Mouse (Mus musculus) midbrain, embryonic 14.5 days (tissue): Measurements from ENCODE around the gene Nsun4. TPM values are rescaled to one million over a fixed set of nuclear protein-coding genes. Genes with fewer than 3 reads are reported as not detected.

Experiments used
- ATAC-seq: fragments of 200-750 bp; cut with Nextera tagmentation; 2 replicates; pipeline ENCODE4 v1.8.0; 2017; ENCODE audit warnings: moderate number of reproducible peaks, moderate library complexity; ENCODE audit not compliant: low FRiP score, low TSS enrichment
- DNase-seq: peaks from one replicate; pipeline ENCODE4 v3.0.0-alpha.2; 2015
- H3K27ac ChIP-seq: fragments of 300-500 bp; sonication (generic); replicated peaks from 2 replicates; pipeline ENCODE4 v1.5.1; 2014; ENCODE audit warnings: mild to moderate bottlenecking, low read depth, low read length, moderate library complexity
- H3K27me3 ChIP-seq: fragments of 300-500 bp; sonication (generic); 2 replicates; pipeline ENCODE4 v1.6.1; 2014; ENCODE audit warnings: low read length, control low read depth, mixed read lengths; ENCODE audit not compliant: control insufficient read depth, insufficient read depth
- H3K36me3 ChIP-seq: fragments of 300-500 bp; sonication (generic); 2 replicates; pipeline ENCODE4 v1.6.1; 2014; ENCODE audit warnings: low read length, control low read depth; ENCODE audit not compliant: control insufficient read depth, insufficient read depth
- H3K4me1 ChIP-seq: fragments of 300-500 bp; sonication (generic); 2 replicates; pipeline ENCODE4 v1.6.1; 2014; ENCODE audit warnings: mild to moderate bottlenecking, antibody characterized with exemption, low read length, control low read depth; ENCODE audit not compliant: control insufficient read depth, insufficient read depth
- H3K4me2 ChIP-seq: fragments of 300-500 bp; sonication (generic); 2 replicates; pipeline ENCODE4 v1.6.1; 2014; ENCODE audit warnings: mild to moderate bottlenecking, low read length, moderate library complexity
- H3K4me3 ChIP-seq: fragments of 300-500 bp; sonication (generic); replicated peaks from 2 replicates; pipeline ENCODE4 v1.5.1; 2014; ENCODE audit warnings: low read depth, low read length
- H3K9ac ChIP-seq: fragments of 300-500 bp; sonication (generic); replicated peaks from 2 replicates; pipeline ENCODE4 v1.6.1; 2014; ENCODE audit warnings: mild to moderate bottlenecking, low read length, moderate library complexity
- H3K9me3 ChIP-seq: fragments of 300-500 bp; sonication (generic); 2 replicates; pipeline ENCODE4 v1.6.1; 2016; ENCODE audit warnings: low read length, control low read depth, mixed read lengths; ENCODE audit not compliant: control insufficient read depth
- WGBS: fragments of 180-500 bp; shearing (Covaris S2); extraction: QIAGEN DNeasy Blood & Tissue Kit; methylation state at CpG from one replicate; pipeline ENCODE4 v1.1.7; 2014; 5-methylcytosine and 5-hydroxymethylcytosine counted together
- polyA plus RNA-seq: library from polyadenylated mRNA; unstranded; fragments of >200 nt; fragmentation: Nextera tagmentation; extraction: Ambion mirVana; gene quantifications from 2 replicates; pipeline ENCODE4 v1.2.1, GENCODE M21; 2014

Nsun4 gene
- polyA plus RNA-seq, 1 experiment from 2014 or later, result 13.6 TPM

DNA sequence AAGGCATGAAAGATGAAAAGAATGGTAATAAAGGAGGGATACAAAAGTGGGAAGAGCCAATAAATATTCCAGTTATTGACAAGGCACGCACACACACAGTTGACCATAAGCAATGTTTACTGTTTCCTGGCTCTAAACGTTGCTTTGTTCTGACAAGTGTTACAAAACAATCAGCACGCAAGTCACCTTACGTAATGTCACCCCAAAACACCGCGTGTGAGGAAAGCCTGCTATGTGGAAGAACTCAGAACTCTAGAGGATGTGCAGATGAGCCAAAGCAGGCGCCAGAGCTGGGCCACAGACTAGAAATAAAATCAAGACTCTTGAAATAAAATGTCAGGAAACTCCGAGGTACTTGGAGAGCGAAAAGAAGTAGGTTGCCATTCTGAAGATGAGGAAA, 20.8 kb downstream of the Nsun4 start:
- no peak for DNase-seq
- no peaks in the 10 kb centered on the region for H3K4me1 ChIP-seq
- no peaks in the 10 kb centered on the region for H3K9me3 ChIP-seq
- H3K4me2 ChIP-seq, result no peak overlapping the region
- H3K36me3 ChIP-seq, result peaks cover 20% of the 10 kb centered on the region
- 89% methylated on average over 9 of the region's 9 CpGs for WGBS
- H3K4me3 ChIP-seq, result no peak overlapping the region
- no peak overlapping the region for H3K9ac ChIP-seq
- no peak for ATAC-seq
- no peak overlapping the region for H3K27ac ChIP-seq
- H3K27me3 ChIP-seq, result no peaks in the 10 kb centered on the region

DNA sequence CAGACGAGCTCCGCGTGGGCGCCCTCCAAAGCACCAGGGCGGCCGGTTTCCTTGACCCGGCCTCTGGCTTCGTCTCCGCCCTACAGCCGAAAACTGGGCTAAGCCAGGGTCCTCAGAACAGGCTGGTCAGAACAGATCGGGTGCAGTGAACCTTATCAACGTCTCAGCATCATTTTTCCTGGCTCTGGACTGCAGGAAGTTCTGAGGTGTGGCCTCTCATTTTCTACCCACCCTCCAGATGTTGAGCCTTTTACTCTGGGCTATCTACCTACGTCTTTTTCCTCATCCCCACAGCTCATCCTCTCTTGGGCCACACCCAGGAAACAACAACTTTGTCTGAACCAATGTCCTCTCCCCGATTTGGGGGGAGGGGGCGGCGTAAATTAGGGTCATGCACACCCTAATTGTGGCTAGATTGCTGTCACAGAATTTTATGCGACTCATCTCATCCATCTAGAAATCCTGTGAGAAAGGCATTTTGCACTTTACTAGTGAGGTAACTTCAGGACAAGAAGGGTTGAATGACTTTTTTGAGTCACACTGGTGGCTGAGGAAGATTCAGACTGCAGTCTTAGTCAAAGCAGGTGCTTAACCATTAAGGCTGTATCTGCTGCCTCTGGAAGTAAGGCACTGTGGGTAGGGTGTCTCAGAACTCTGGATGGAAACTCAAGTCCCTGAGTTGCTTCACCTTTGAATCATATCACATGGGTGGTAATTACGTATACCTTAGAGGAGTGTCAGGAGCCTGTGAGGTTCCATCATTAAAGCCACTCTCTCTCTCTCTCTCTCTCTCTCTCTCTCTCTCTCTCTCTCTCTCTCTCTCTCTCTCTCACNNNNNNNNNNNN, 35.6 kb downstream of the Nsun4 start, which contains the start of gene Faah:
TSS of gene Faah (minus strand) at position 25 of the 845 bp plus-strand sequence.
- H3K4me3 ChIP-seq, result peak within 1 kb of the TSS; percentile 65
- peak within 1 kb of the TSS; percentile 94 for H3K4me2 ChIP-seq
- peak within 1 kb of the TSS; percentile 81 for H3K9ac ChIP-seq
- WGBS, result 11% methylated on average over 16 of the region's 18 CpGs
- no peaks in the 10 kb centered on the region for H3K9me3 ChIP-seq
- DNase-seq, result no peak
- no peaks in the 10 kb centered on the region for H3K36me3 ChIP-seq
- H3K4me1 ChIP-seq, result 0 out of 2 replicates have a peak, but pooled peaks cover 10% of the 10 kb centered on the region
- H3K27ac ChIP-seq, result peak within 1 kb of the TSS; percentile 76
- peaks cover 32% of the 10 kb centered on the region; the same call in 1 of the 2 replicates for H3K27me3 ChIP-seq
- peak; percentile 71 for ATAC-seq

DNA sequence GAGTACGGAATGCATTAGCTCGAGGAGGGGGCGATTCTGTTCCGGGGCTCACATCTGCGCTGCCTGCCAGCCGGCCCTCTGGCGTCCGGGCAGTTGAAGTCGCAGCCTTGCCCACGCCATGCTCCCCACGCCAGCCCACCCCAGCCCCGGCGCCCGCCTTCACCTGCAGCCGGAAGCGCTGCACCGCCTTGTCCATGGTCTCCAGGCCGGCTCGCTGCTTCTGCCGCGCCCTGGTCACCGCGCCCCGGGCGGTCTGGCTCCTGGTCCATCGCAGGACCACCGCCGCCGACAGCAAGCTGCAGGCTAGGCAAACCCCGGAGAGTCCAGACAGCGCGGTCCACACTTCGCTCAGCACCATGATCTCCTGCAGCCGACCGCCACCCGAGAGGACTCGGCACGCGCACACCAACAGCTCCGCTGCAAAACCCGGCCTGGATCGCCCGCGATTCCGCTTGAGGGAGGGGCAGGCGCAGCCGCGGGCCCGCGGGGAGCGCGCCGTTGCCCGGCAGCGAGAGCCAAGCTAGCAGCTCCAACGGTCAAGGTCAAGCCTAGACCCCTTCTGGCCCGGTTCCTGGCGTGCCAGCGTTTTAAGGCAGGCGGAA, 36.3 kb downstream of the Nsun4 start:
- Histone ChIP-seq H3K27ac (peak overlapping the region; percentile 76), H3K36me3 (no peaks in the 10 kb centered on the region), H3K27me3 (peaks cover 32% of the 10 kb centered on the region; the same call in 1 of the 2 replicates), H3K4me1 (0 out of 2 replicates have a peak, but pooled peaks cover 10% of the 10 kb centered on the region), H3K4me2 (peak overlapping the region; percentile 94), H3K9me3 (no peaks in the 10 kb centered on the region), H3K4me3 (peak overlapping the region; percentile 65), H3K9ac (peak overlapping the region; percentile 81)
- ATAC-seq (peak; percentile 87), DNase-seq (peak; percentile 87)
- under 1% methylated on average over 60 of the region's 60 CpGs for WGBS

DNA sequence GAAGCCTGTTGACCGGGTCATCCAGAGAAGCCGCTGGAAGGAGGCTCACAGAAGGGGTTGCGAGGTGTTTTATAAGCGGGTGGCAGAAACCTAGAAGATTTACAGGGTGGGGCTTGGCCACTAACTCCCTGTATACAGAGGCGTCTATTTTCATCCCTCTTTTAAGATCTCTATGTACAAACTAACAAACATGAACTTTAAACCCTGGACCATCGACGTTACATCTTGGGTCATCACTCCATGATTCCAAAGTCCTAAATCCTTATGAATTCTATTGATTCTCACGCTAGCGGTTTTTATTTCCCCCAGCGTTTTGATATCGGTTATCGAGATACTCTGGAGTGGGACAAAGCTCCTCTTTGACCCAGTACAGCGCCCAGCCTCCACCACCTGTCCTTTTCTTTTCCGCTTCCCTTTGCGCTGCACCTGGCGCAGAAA, 36.8 kb downstream of the Nsun4 start:
- Histone ChIP-seq H3K27me3 (peaks cover 32% of the 10 kb centered on the region; the same call in 1 of the 2 replicates), H3K4me3 (peak overlapping the region; percentile 65), H3K4me2 (peak overlapping the region; percentile 94), H3K9me3 (no peaks in the 10 kb centered on the region), H3K4me1 (0 out of 2 replicates have a peak, but pooled peaks cover 10% of the 10 kb centered on the region), H3K27ac (peak overlapping the region; percentile 76; the same call in 1 of the 2 replicates), H3K9ac (peak overlapping the region; percentile 81), H3K36me3 (no peaks in the 10 kb centered on the region)
- DNase-seq, result peak; percentile 9
- no peak for ATAC-seq
- WGBS, result 11% methylated on average over 16 of the region's 16 CpGs

DNA sequence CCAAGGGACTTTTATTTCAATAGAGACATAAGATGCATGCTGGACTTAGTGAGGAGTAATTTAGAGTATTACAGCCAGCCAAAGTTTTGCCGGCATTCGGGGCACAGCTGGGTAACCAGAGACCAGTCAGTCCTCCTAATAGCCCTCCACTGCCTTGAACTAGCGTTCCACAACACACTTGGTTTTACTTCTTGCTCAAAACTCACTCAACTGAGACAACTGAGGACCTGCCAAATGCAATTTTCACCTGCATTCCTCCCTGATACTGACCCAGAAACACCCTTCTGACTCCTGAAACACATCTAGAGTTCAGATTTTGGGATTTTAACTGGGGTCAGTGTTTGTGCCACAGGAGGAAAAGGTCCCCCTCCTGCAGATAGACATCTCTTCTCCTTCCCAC, 37.3 kb downstream of the Nsun4 start:
- 62% methylated on average over 3 of the region's 3 CpGs for WGBS
- Histone ChIP-seq H3K4me2 (peak overlapping the region; percentile 94), H3K27me3 (peaks cover 32% of the 10 kb centered on the region; the same call in 1 of the 2 replicates), H3K27ac (no peak overlapping the region), H3K9ac (no peak overlapping the region; the same call in 1 of the 2 replicates), H3K4me1 (0 out of 2 replicates have a peak, but pooled peaks cover 10% of the 10 kb centered on the region), H3K36me3 (no peaks in the 10 kb centered on the region), H3K9me3 (no peaks in the 10 kb centered on the region), H3K4me3 (peak overlapping the region; percentile 65)
- DNase-seq, result no peak
- ATAC-seq, result no peak

DNA sequence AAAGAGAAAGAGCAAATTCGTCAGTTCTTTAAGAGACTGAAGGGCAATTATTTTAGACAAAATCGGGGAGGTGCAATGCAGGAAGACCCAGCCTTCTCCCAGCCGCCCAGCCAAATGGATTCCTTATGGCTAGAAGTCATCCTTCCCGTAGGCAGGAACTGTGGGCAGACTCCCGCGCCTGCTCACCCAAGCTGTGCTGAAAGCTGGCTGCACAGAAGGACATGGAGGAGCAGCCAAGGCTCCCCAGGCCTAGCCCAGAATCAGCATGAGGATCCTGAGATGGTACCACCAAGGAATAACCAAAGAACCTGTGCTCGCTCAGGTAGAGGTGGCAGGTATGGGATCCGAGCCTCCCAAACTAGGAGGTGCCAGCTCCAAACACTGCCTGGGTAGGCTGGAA, 37.7 kb downstream of the Nsun4 start:
- no peak for DNase-seq
- ATAC-seq, result no peak
- peaks cover 32% of the 10 kb centered on the region; the same call in 1 of the 2 replicates for H3K27me3 ChIP-seq

DNA sequence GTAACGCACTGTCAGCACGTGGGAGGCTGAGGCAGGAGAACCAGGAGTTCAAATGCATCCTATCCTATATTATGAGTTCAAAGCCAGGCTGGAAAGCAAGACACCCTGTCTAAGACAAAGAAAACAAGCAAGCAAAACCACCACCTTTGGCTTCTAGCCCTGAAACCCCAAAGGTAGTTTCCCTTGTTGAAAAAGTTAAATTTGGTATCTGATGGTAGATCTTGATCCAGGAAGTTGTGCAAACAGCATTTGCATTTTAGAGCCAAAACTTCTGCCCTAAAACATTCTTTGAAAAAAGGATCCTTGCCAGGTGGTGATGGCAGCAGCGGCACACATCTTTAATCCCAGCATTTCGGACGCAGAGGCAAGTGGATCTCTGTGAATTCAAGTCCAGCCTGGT, 38.2 kb downstream of the Nsun4 start:
- ATAC-seq (no peak), DNase-seq (no peak)
- no peaks in the 10 kb centered on the region for H3K36me3 ChIP-seq
- 0 out of 2 replicates have a peak, but pooled peaks cover 10% of the 10 kb centered on the region for H3K4me1 ChIP-seq
- H3K9me3 ChIP-seq, result no peaks in the 10 kb centered on the region
- no peak overlapping the region for H3K27ac ChIP-seq
- H3K9ac ChIP-seq, result no peak overlapping the region
- WGBS, result 85% methylated on average over 5 of the region's 5 CpGs
- H3K4me2 ChIP-seq, result no peak overlapping the region
- no peak overlapping the region for H3K4me3 ChIP-seq
- H3K27me3 ChIP-seq, result peaks cover 32% of the 10 kb centered on the region; the same call in 1 of the 2 replicates

More for the DNA sequence above, 37.7 kb downstream of the Nsun4 start:
- H3K9me3 ChIP-seq, result no peaks in the 10 kb centered on the region
- peak overlapping the region; percentile 94 for H3K4me2 ChIP-seq
- 77% methylated on average over 8 of the region's 8 CpGs for WGBS
- H3K36me3 ChIP-seq, result no peaks in the 10 kb centered on the region
- H3K4me3 ChIP-seq, result no peak overlapping the region
- H3K9ac ChIP-seq, result no peak overlapping the region
- no peak overlapping the region for H3K27ac ChIP-seq
- H3K4me1 ChIP-seq, result 0 out of 2 replicates have a peak, but pooled peaks cover 10% of the 10 kb centered on the region

DNA sequence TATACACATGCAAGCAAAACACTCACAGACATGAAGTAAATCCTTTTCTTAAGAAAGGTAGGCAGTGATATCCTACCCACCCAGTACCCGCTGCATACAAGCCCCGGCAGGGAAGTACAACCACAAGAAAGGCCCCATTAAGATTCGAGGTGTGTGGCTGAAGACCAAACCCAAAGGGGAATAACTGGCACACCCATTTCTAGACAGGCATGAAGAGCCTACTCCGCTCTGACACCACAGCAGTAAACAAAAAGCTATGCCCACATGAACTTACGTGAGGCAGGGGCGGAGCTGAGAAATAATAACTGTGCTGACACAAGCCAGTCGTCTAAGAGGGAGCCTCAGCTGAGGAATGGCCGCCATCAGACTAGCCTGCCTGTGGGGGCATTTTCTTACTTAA, 43.5 kb downstream of the Nsun4 start:
- no peaks in the 10 kb centered on the region for H3K4me1 ChIP-seq
- no peak overlapping the region for H3K27ac ChIP-seq
- no peak overlapping the region for H3K9ac ChIP-seq
- no peak for DNase-seq
- ATAC-seq, result no peak
- H3K9me3 ChIP-seq, result no peaks in the 10 kb centered on the region
- no peak overlapping the region for H3K4me2 ChIP-seq
- no peak overlapping the region for H3K4me3 ChIP-seq
- 80% methylated on average over 8 of the region's 8 CpGs for WGBS
- H3K27me3 ChIP-seq, result peaks cover under 1% of the 10 kb centered on the region; the same call in 1 of the 2 replicates
- H3K36me3 ChIP-seq, result no peaks in the 10 kb centered on the region; the same call in 1 of the 2 replicates
